Mouse (Mus musculus) urinary bladder, postnatal 4 days (tissue): ENCODE data around the gene Plcd4.

Experiments
- DNase-seq, 2 experiments: peaks; one replicate each; pipeline ENCODE4 v3.0.0; 2021 to 2022; ENCODE audit warnings: low spot score in 2 of 2

Plcd4 gene

DNA sequence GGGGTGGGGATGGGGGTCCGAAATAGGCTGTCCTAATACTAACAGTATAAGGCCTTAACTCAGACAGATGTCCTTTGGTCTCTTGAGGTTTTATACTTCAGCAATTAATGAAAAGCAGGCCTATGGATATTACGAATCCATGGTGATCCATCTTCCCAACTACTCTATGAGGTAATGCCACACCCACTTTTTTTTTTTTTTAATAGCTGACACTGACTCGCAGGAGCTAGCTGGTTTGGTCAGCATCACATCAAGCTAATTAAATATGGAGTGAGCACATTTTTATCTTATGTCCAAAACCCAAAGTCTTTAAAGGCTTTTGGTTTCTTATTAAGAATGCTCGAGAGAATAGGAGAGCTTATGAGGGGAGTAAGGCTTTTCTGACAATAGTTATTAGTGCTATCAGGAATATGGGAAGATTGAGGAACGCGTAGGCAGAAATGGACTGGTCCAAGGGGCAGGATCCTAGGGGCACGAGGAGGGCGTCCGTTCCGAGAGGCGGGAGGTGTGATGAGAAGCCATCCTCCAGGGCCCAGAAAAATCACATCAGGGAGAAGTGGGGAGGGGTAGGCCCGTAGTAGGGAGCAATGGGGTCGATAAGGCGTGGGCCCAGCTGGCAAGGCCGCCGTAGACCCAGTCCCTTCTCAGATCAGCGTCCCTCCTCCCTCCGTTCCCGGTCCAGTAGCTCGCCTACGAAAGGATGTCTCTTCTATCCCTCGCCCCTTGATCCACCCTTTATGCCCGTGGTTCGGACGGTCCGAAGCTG, 58.0 kb downstream of the Plcd4 start:
- DNase-seq, result no peak

DNA sequence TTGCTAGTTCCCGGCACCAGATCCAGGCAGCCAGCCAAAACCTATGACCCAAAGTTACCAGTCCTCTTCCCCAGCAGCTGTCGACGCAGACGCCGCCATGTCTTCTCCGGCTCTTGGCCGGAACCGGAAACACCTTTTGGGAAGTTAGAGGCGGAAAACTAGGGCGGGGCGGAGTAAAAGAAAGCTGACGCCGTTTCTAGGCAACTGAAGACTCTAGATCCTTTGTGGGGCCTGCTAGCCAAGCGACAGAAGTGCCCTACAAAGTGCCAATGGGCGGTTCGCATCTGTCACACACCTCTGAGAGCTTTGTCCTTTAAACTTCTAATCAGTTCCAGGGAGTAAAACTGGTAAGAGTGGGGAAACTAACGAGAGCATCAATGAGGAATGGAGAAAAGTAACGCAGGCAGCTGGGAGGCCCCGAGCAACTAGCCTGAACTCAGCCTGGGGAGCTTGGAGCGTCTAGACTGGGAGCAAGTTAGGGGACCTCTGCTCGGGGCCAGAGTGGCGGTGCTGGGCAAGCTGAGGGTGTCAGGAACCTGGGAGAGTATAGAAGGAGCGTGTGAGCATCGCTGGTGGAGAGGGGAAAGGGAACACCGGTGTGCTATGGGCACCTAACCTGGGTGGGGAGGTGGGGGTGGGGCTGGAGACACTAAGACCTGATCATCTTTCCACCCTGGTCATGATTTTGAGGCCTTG, 58.7 kb downstream of the Plcd4 start, which contains the start of the genes Rnf25 and Stk36:
TSS of gene Rnf25 (minus strand) at position 131 of the 696 bp plus-strand sequence.
TSS of gene Stk36 (plus strand) at position 179 of the 696 bp plus-strand sequence.
- peak; percentile 77 to 81 for DNase-seq
